In genomic region chr5:45638806-45639714, GRCm38 (mm10) we compare ENCODE assay signal across 8 mouse cellular contexts. TPM values are rescaled to one million over a fixed set of nuclear protein-coding genes. Genes with fewer than 3 reads are reported as not detected.
DNase-seq lines count a peak whose midpoint lies in the region; ATAC-seq and TF ChIP-seq lines count a peak whose summit lies in the region.

Gene Fam184b, minus strand, starts transcription at chr5:45639614.

- no peak for TF ChIP-seq CTCF in heart, postnatal 0 days (IDR thresholded peaks at IDR 0.05; ENCODE audit: low read depth)
- no peak for TF ChIP-seq CTCF in testis, adult 2 months (IDR thresholded peaks at IDR 0.05; ENCODE audit: control insufficient read depth, insufficient read depth, insufficient replicate concordance, low read depth, low read length)

- DNase-seq in urinary bladder, postnatal 25 days (ENCODE audit: low spot score), result peak; percentile 4
- DNase-seq in urinary bladder, adult 2 months (ENCODE audit: low spot score), result no peak
- DNase-seq in embryo, embryonic 11.5 days (ENCODE audit: low read depth, low spot score), result peak; percentile 20
- no peak for DNase-seq in heart, postnatal 0 days (ENCODE audit: low spot score)
- DNase-seq in kidney, postnatal 36 days, result peak; percentile 35 to 68
- DNase-seq in naive thymus-derived CD4-positive, alpha-beta T cell, adult 2 months (ENCODE audit: low read depth), result peak; percentile 19

- no peak for TF ChIP-seq EP300 in heart, postnatal 0 days (IDR thresholded peaks at IDR 0.05; ENCODE audit: low read depth)

- no peaks in the 10 kb centered on the region for H3K36me3 ChIP-seq in heart, postnatal 0 days (replicated peaks; ENCODE audit: control insufficient read depth, insufficient read depth, low read length)
- H3K36me3 ChIP-seq in liver, embryonic 12.5 days, result no peaks in the 10 kb centered on the region
- no peaks in the 10 kb centered on the region for H3K36me3 ChIP-seq in testis, adult 2 months (ENCODE audit: control insufficient read depth, insufficient read depth, low read length)

- under 1% methylated on average over 48 of the region's 48 CpGs for WGBS in heart, postnatal 0 days
- 1% methylated on average over 48 of the region's 48 CpGs for WGBS in liver, embryonic 12.5 days (ENCODE audit: insufficient replicate concordance)

- H3K4me3 ChIP-seq in heart, postnatal 0 days (ENCODE audit: low read depth, low read length), result peak within 1 kb of the TSS; percentile 55
- H3K4me3 ChIP-seq in liver, embryonic 12.5 days, result peak within 1 kb of the TSS; percentile 50
- H3K4me3 ChIP-seq in testis, adult 2 months (ENCODE audit: control insufficient read depth, low read depth, low read length), result peak within 1 kb of the TSS; percentile 59

- peaks cover 12% of the 10 kb centered on the region for H3K27me3 ChIP-seq in heart, postnatal 0 days (ENCODE audit: control insufficient read depth, insufficient read depth, low read length)
- peaks cover 33% of the 10 kb centered on the region for H3K27me3 ChIP-seq in liver, embryonic 12.5 days (replicated peaks)
- no peaks in the 10 kb centered on the region for H3K27me3 ChIP-seq in testis, adult 2 months (ENCODE audit: control insufficient read depth, insufficient read depth, low read length)

- H3K9me3 ChIP-seq in heart, postnatal 0 days (replicated peaks; ENCODE audit: control insufficient read depth, low read length), result no peaks in the 10 kb centered on the region
- no peaks in the 10 kb centered on the region for H3K9me3 ChIP-seq in liver, embryonic 12.5 days (replicated peaks)

- TF ChIP-seq POLR2A in testis, adult 2 months (IDR thresholded peaks at IDR 0.05; ENCODE audit: control insufficient read depth, low read depth, low read length), result no peak

- no peaks in the 10 kb centered on the region for H3K4me1 ChIP-seq in heart, postnatal 0 days (ENCODE audit: control insufficient read depth, insufficient read depth)
- peaks cover 5% of the 10 kb centered on the region; the same call in 1 of the 2 replicates for H3K4me1 ChIP-seq in liver, embryonic 12.5 days
- peaks cover 9% of the 10 kb centered on the region for H3K4me1 ChIP-seq in testis, adult 2 months (ENCODE audit: control insufficient read depth, insufficient read depth, low read length)

- no peak within 1 kb of the TSS; the same call in 1 of the 2 replicates for H3K9ac ChIP-seq in heart, postnatal 0 days (replicated peaks; ENCODE audit: low read depth, low read length)
- no peak within 1 kb of the TSS for H3K9ac ChIP-seq in liver, embryonic 12.5 days

- peak within 1 kb of the TSS; percentile 89 for H3K4me2 ChIP-seq in heart, postnatal 0 days (ENCODE audit: low read depth, low read length)
- peak within 1 kb of the TSS; percentile 74 for H3K4me2 ChIP-seq in liver, embryonic 12.5 days

- ATAC-seq in heart, postnatal 0 days (ENCODE audit: insufficient read depth, low read depth), result no peak
- peak; percentile 44; the same call in 1 of the 2 replicates for ATAC-seq in liver, embryonic 12.5 days

- no peak within 1 kb of the TSS for H3K27ac ChIP-seq in heart, postnatal 0 days (ENCODE audit: low read depth)
- H3K27ac ChIP-seq in liver, embryonic 12.5 days, result no peak within 1 kb of the TSS
- H3K27ac ChIP-seq in testis, adult 2 months (ENCODE audit: control insufficient read depth, insufficient read depth, low read depth, low read length), result no peak within 1 kb of the TSS

RNA-seq across cellular contexts. Expression of gene Fam184b, which starts in this region (rescaled TPM):
- polyA plus RNA-seq in urinary bladder, adult 2 months (2012; rRNA removed), result 0.01 and 0.03 TPM in 2 replicates
- 0.54 TPM in 1 of 2 replicates, not detected in the other for total RNA-seq in heart, postnatal 0 days (2014; rRNA removed; ENCODE audit: low replicate concordance)
- polyA plus RNA-seq in heart, postnatal 0 days (2015; fragmentation: Nextera tagmentation; extraction: Ambion mirVana), result 0.03 TPM in 1 of 2 replicates, not detected in the other
- 0.18 and 0.29 TPM in 2 replicates for polyA plus RNA-seq in liver, embryonic 12.5 days (2016; fragmentation: Nextera tagmentation; extraction: Ambion mirVana)
- 0.21 and 0.30 TPM in 2 replicates for polyA plus RNA-seq in testis, adult 2 months (2012; rRNA removed)

Comparison
In these comparisons a context has a peak if more than half of its experiments do, and no peak if none do; other contexts are left out.
1. DNase-seq: peak in urinary bladder, postnatal 25 days (single experiment), embryo, embryonic 11.5 days (single experiment), kidney, postnatal 36 days (2 of 2) and naive thymus-derived CD4-positive, alpha-beta T cell, adult 2 months (single experiment); none in urinary bladder, adult 2 months (single experiment) and heart, postnatal 0 days (single experiment).
2. Peak in ATAC-seq, H3K4me3 ChIP-seq and H3K4me2 ChIP-seq in liver, embryonic 12.5 days; RNA of the gene not detected or under 1 TPM.
3. Peak in every context shown above with its lines, with median percentiles within 50 percentile points of each other: H3K4me3 ChIP-seq.